In the genomic region with DNA sequence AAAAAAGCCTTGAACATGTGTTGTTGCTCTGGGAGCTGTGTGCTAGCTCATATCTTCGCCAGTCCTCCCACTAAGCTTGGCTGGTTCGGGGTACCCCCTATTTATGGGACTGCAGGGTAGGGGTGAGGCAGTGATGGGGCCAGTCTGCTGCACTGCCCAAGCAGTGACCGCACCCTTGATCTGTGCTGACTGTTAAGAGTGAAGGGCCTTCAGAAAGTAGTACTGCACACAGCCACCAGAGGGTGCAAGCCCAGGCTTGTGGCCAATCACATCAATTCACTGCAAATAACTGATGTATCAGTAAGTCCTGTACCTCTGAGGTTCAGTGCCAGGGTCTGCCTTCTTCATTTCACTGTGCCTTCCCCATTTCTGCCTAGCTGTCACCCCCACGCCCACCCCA, we compare ENCODE assay signal across 9 mouse cellular contexts. TPM values are rescaled to one million over a fixed set of nuclear protein-coding genes. Genes with fewer than 3 reads are reported as not detected.
A peak's percentile ranks its signal among the peaks of the same experiment; 100 is the strongest.
DNase-seq lines count a peak whose midpoint lies in the region; ATAC-seq and TF ChIP-seq lines count a peak whose summit lies in the region.
"Had no signal": no experiment of that assay in that cellular context is flagged by ENCODE, and none has a peak within 500 bp of the region (broad histone marks: within the 10 kb centered on the region; RNA-seq: fewer than 3 reads in every experiment).

No protein-coding gene starts in this region.

- H3K9ac ChIP-seq in stomach, embryonic 15.5 days: no peak overlapping the region
- H3K9ac ChIP-seq: embryonic facial prominence, embryonic 13.5 days had no signal

- no peaks in the 10 kb centered on the region for H3K27me3 ChIP-seq in stomach, embryonic 15.5 days (replicated peaks)
- H3K27me3 ChIP-seq: embryonic facial prominence, embryonic 13.5 days had no signal

- no peak overlapping the region for H3K4me3 ChIP-seq in cortical plate, adult 2 months (ENCODE audit: insufficient read depth, low read length)
- no peak overlapping the region for H3K4me3 ChIP-seq in stomach, embryonic 15.5 days (replicated peaks)
- H3K4me3 ChIP-seq: embryonic facial prominence, embryonic 13.5 days had no signal

- 40% methylated on average over 4 of the region's 4 CpGs for WGBS in stomach, embryonic 15.5 days

- H3K4me1 ChIP-seq in cortical plate, adult 2 months (ENCODE audit: control insufficient read depth, insufficient read depth, low read length): peaks cover under 1% of the 10 kb centered on the region; the same call in 1 of the 2 replicates
- peaks cover 8% of the 10 kb centered on the region for H3K4me1 ChIP-seq in stomach, embryonic 15.5 days

- peak; percentile 60; the same call in 1 of the 2 replicates for ATAC-seq in monocyte, adult 5-6 weeks (replicated peaks; ENCODE audit: insufficient number of reproducible peaks, low FRiP score, low TSS enrichment, poor library complexity, severe bottlenecking)
- ATAC-seq in stomach, embryonic 15.5 days (ENCODE audit: insufficient read depth, low FRiP score, low read depth): peak; percentile 44; the same call in 1 of the 2 replicates

- peaks cover 10% of the 10 kb centered on the region; the same call in 1 of the 2 replicates for H3K36me3 ChIP-seq in stomach, embryonic 15.5 days

- no peak for TF ChIP-seq POLR2A in cortical plate, adult 2 months (IDR thresholded peaks at IDR 0.05; ENCODE audit: extremely low read depth, insufficient read depth, low read length)

- peak; percentile 82 for TF ChIP-seq CTCF in cortical plate, adult 2 months (IDR thresholded peaks at IDR 0.05; ENCODE audit: extremely low read depth, insufficient read depth, low read length)

- DNase-seq in A20 (ENCODE audit: low read depth, low spot score) (peak; percentile 63), liver (peak; percentile 78)
- peak; percentile 73 to 93 for DNase-seq in adrenal gland, adult (ENCODE audit: inconsistent age in 2 of 2, low spot score in 1 of 2)
- DNase-seq in gastrocnemius, postnatal 25 days: peak; percentile 55
- peak; percentile 85 for DNase-seq in kidney, adult 9 months

- H3K9me3 ChIP-seq in stomach, embryonic 15.5 days: no peaks in the 10 kb centered on the region
- H3K9me3 ChIP-seq: embryonic facial prominence, embryonic 13.5 days had no signal

- no peak overlapping the region for H3K4me2 ChIP-seq in stomach, embryonic 15.5 days
- H3K4me2 ChIP-seq: embryonic facial prominence, embryonic 13.5 days had no signal

- no peak overlapping the region for H3K27ac ChIP-seq in cortical plate, adult 2 months (ENCODE audit: insufficient read depth, low read length)
- H3K27ac ChIP-seq in stomach, embryonic 15.5 days: no peak overlapping the region
- H3K27ac ChIP-seq: embryonic facial prominence, embryonic 13.5 days had no signal

RNA-seq across cellular contexts. Expression of gene Nudt14, which starts 13.9 kb away (rescaled TPM):
- polyA plus RNA-seq in cortical plate, adult 2 months (2012; rRNA removed): 18.2 and 18.9 TPM in 2 replicates
- 1 to 10 TPM; 8.7 to 9.1 TPM for total RNA-seq in gastrocnemius, postnatal 25 days (2021)
- 6.5 to 9.3 TPM (median 7.9 TPM) in 3 replicates for total RNA-seq in monocyte, adult 5-6 weeks (2017)
- polyA plus RNA-seq in stomach, embryonic 15.5 days (2015; fragmentation: Nextera tagmentation; extraction: Ambion mirVana): 88.1 and 95.0 TPM in 2 replicates

RNA-seq across cellular contexts. Expression of gene Btbd6, which starts 20.5 kb away (rescaled TPM):
- 78.2 and 80.2 TPM in 2 replicates for polyA plus RNA-seq in cortical plate, adult 2 months (2012; rRNA removed)
- total RNA-seq in gastrocnemius, postnatal 25 days (2021): 10 to 100 TPM; 12.6 to 13.1 TPM
- total RNA-seq in monocyte, adult 5-6 weeks (2017): 2.6 to 4.7 TPM (median 3.0 TPM) in 3 replicates
- polyA plus RNA-seq in stomach, embryonic 15.5 days (2015; fragmentation: Nextera tagmentation; extraction: Ambion mirVana): 21.9 and 22.2 TPM in 2 replicates

RNA-seq across cellular contexts. Expression of gene Jag2, which starts 26.2 kb away (rescaled TPM):
- 42.1 and 51.5 TPM in 2 replicates for polyA plus RNA-seq in cortical plate, adult 2 months (2012; rRNA removed)
- 10 to 100 TPM; 20.4 to 21.8 TPM for total RNA-seq in gastrocnemius, postnatal 25 days (2021)
- total RNA-seq in monocyte, adult 5-6 weeks (2017): 0.11 to 3.6 TPM (median 3.4 TPM) in 3 replicates
- 6.0 and 7.0 TPM in 2 replicates for polyA plus RNA-seq in stomach, embryonic 15.5 days (2015; fragmentation: Nextera tagmentation; extraction: Ambion mirVana)

RNA-seq across cellular contexts. Expression of gene Brf1, which starts 44.7 kb away (rescaled TPM):
- polyA plus RNA-seq in cortical plate, adult 2 months (2012; rRNA removed): 38.8 and 39.6 TPM in 2 replicates
- total RNA-seq in gastrocnemius, postnatal 25 days (2021): 10 to 100 TPM; 19.3 to 19.4 TPM
- total RNA-seq in monocyte, adult 5-6 weeks (2017): 84.1 to 109 TPM (median 105 TPM) in 3 replicates
- 55.9 and 59.7 TPM in 2 replicates for polyA plus RNA-seq in stomach, embryonic 15.5 days (2015; fragmentation: Nextera tagmentation; extraction: Ambion mirVana)

RNA-seq across cellular contexts. Expression of gene Pacs2, which starts 58.5 kb away (rescaled TPM):
- polyA plus RNA-seq in cortical plate, adult 2 months (2012; rRNA removed): 76.3 and 90.3 TPM in 2 replicates
- total RNA-seq in gastrocnemius, postnatal 25 days (2021): 10 to 100 TPM; 34.7 to 38.5 TPM
- total RNA-seq in monocyte, adult 5-6 weeks (2017): 20.5 to 30.3 TPM (median 27.8 TPM) in 3 replicates
- polyA plus RNA-seq in stomach, embryonic 15.5 days (2015; fragmentation: Nextera tagmentation; extraction: Ambion mirVana): 12.1 and 13.7 TPM in 2 replicates
